Mouse (Mus musculus): ENCODE data around the gene Trp53i13.
"Not testable (repeated sequence)": the region's sequence is repeated elsewhere in the genome, so short reads cannot be mapped to it uniquely, and the experiment has no call there.

Gene Trp53i13

GRCm38 (mm10) chr11:77515637-77516552, at the start of gene Trp53i13:
TSS of gene Trp53i13 (minus strand) at chr11:77515980.
- DNase-seq (ENCODE audit: extremely low read depth, low read depth) = no peak

GRCm38 (mm10) chr11:77545261-77545660, 29.5 kb upstream of the Trp53i13 start:
- no peak for DNase-seq (ENCODE audit: extremely low read depth, low read depth)

DNA sequence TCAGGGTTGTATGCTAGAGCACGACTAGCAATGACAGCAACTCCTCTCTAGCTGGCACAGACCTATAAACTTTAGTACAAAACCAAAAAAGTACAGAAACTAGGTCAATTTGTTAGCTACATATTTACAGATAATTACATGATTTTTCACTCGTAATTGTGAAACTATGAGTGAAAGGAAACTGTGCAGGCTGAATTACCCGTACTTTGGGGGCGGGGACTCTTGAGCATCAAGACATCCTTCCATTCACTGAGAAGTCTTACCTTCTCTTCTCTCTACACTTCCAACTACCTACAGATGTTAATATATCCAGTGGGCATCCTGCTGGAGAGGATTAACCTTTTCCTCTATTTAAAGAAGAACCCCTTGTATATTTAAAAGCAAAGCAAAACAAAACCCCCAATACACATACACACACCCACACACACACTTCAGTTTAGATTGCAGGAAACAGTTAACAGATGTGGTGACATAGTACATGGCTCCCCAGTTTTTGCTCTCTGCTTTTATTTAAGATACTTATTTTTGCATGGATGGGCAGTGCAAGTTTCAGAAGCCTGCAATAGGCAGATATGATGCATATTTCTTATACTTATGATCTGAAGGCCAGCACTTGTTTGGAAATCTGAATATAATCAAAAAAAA, 16.5 kb upstream of the Trp53i13 start:
- DNase-seq (ENCODE audit: extremely low read depth, low read depth) = no peak

- no peak for DNase-seq (ENCODE audit: extremely low read depth, low read depth)
Measured at GRCm38 (mm10) chr11:77530862-77531261, 15.1 kb upstream of the Trp53i13 start.

DNA sequence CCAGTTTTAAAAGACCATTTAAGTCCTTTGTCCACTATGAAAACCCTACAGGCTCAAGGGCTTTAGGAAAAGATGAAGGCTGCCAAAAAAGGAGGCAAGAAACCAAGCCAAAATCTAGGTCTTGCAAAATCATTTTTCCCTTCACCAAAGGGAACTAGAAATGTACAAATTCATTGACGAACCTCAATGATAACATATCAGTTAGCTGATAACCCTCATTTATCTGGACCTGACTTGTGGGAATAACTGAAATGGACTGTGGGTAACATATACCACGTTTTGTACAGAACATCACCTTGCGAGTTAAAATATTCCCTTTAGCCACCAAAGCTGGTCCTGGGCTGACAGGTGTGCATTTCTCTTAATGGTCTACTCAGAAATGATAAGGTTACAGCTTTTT, 13.9 kb upstream of the Trp53i13 start:
- no peak for DNase-seq (ENCODE audit: extremely low read depth, low read depth)

- not testable (repeated sequence) for DNase-seq (ENCODE audit: extremely low read depth, low read depth)
Measured at GRCm38 (mm10) chr11:77528420-77528819, 12.6 kb upstream of the Trp53i13 start.

GRCm38 (mm10) chr11:77525804-77526486, 10.2 kb upstream of the Trp53i13 start:
- DNase-seq (ENCODE audit: extremely low read depth, low read depth) = no peak

DNA sequence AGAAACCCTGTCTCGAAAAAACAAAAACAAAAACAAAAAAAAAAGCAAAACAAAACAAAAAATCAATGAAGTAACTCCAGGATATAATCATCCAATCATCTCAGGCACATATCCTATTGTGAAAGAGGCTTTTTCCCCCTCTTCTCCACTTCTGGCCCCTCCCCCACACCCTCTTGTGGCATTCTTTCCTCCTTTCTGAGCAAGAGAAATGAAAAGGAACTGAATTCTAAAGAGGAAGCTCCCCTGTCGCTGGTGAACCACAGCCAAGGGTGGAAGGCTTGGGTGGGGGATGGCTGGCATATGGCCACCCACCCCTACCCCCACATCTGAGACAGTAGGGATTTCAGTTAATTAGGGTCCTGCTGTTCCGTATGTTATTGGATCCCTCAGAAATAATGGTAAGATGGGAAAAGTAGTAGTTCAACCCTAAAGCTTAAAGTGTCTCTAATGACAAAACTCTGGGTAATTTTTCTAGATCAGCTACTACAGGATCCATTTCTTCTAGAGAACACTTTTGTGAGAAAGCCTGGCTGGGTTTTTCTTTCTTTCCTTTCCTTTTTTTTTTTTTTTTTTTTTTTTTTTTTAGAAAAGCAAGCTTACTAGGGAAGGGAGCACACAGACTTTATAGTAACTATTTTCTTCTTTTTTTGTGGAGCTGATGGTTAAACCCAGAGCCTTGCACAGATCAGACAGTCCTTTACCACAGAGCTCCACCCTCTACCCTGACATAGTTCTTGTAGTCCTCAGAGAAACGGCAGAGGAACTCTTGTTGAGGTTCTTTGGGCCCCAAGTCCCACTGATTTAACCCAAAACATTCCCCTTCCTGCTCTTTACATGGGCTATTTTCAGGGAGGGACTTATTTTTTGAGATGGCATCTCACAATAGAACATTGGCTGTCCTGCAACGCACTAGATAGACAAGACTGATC, 5.1 kb upstream of the Trp53i13 start:
- DNase-seq (ENCODE audit: extremely low read depth, low read depth) = peak; percentile 67

DNA sequence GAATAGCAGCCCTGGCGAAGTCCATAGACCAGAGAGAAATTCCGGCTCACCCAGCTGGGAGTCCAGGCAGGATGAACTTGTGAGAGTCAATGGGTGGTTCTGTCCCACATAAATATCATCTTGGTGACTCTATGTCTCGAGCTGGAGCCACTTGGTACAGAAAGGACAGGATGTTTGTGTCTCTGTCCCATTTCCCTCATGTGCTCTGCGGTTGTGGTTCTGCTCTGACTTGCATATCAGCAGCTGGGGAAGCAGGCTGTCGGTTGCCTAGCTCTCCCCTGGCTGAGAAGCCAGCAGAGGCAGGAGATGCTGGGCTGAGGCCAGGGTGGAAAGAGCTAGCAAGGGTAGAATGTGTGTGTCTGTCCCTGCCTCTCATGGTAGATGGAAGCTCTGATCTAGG, 3.3 kb upstream of the Trp53i13 start, which contains the start of gene Gm10392:
Gene Gm10392, minus strand, starts transcription at position 156 of the 400 bp plus-strand sequence.
- peak; percentile 47 for DNase-seq (ENCODE audit: extremely low read depth, low read depth)

GRCm38 (mm10) chr11:77518051-77518798, 2.4 kb upstream of the Trp53i13 start:
- DNase-seq (ENCODE audit: extremely low read depth, low read depth) = no peak

DNA sequence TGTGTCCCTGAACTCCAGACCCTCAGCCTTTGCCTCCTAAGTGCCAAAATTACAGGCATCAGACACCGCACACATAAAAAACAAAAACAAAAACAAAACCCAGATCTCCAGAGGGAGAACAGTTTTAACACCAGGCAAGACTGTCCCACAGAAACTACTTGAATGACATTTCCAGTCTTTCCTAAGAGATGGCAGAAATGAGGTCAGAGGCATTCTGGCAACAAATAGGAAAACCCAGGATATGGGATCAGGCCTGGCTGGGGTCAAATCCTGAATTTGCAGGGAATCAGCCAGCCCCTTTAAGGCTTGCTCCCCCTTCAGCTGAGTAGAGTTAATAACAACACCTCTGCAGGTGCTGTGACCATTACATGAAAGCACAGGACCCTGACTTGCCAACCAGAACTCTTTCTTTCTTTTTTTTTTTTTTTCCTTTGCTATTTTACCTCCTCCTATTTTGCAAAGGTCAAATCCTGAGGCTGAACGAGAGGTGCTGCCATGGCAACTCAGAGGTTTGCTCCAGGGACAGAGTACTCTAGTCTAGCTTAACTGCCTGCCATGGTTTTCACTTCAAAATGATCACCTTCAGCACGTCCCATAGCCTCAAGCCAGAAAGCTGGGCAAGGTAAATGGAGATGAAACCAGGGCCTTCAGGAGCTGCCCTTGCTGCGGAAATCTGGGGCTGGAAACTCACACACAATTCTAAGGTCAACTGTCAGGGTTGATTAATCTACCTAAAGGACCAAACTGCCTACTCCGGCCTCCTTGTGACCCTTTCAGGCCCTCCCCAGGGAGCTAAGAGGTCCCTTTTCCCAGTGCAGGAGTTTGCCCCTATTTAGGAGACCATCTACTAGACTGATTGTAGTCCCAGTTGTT, 1.0 kb upstream of the Trp53i13 start:
- DNase-seq (ENCODE audit: extremely low read depth, low read depth) = no peak

DNA sequence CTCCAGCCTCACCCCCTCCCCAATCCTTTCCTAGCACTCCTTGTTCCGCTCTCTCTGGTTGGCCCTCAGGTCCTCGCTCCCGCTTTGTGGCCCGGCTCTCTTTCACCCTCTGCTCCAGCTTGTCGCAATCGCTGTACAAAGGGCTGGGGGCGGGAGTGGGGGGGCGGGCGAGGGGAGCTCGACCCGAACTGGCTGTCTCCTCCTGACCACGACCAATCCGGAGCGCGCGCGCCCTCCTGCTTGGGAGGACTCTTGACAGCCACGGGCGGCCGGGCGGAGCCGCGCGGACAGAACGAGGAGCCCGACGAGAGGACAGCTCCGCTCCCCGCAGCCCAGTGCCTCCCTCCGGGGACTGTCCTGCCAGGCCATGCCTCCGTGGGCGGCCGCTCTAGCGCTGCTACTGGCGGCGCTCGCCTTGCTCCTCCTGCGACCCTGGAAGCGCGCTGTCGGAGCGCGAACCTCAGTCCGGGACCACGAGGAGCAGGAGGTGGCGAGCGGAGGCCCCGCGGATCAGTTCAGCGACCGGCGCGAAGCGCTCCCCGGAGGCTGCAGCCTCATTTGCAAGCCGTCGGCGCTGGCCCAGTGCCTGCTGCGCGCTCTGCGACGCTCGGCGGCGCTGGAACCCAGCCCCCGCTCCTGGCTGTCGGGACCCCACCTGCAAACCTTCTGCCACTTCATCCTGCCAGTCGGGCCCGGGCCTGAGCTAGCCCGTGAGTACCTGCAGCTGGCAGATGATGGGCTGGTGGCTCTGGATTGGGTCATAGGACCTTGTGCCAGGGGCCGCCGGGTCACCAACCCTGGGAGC, 746 bp downstream of the Trp53i13 start, which contains the start of gene Abhd15:
Gene Abhd15, plus strand, starts transcription at position 290 of the 805 bp plus-strand sequence.
- no peak for DNase-seq (ENCODE audit: extremely low read depth, low read depth)

DNA sequence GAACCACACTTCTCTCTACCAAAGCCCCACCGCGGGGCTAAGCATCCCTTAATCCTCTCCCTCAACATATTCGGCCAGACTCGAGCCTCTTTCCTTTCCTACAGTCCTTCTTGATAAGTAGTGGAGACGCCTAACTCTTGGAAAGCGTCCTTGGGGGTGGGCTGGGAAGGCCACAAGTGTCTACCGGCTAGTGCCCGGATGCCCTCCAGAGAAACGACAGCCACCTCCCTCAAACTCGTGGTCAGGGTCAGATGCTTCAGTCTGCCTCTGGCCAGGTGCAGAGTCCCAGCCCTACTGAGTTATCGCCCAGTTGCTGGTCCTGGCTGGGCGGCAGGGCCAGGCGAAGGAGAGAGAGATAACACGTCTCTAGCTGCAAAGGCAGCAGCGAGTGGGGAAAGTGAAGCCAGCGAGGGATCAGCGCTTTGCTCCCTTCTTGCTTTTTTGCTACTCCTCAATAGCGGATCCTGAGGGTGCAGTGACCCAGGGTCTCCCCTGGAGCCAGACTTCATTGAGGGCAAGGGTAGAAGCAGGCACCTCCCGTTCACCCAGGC, 1.4 kb downstream of the Trp53i13 start:
- DNase-seq (ENCODE audit: extremely low read depth, low read depth) = no peak

- DNase-seq (ENCODE audit: extremely low read depth, low read depth) = no peak
Measured at GRCm38 (mm10) chr11:77513811-77514170, 2.0 kb downstream of the Trp53i13 start.

- peak; percentile 46 for DNase-seq (ENCODE audit: extremely low read depth, low read depth)
Measured at GRCm38 (mm10) chr11:77512891-77513810, 2.6 kb downstream of the Trp53i13 start.

GRCm38 (mm10) chr11:77511336-77511735, 4.4 kb downstream of the Trp53i13 start:
- DNase-seq (ENCODE audit: extremely low read depth, low read depth) = no peak

Measured in MEL-GATA-1-ER (cell line).